Mouse (Mus musculus) forebrain, embryonic 16.5 days (tissue): ENCODE results near the gene 2010109A12Rik. TPM values are rescaled to one million over a fixed set of nuclear protein-coding genes. Genes with fewer than 3 reads are reported as not detected.

Source experiments
- ATAC-seq: fragments of 200-750 bp; cut with Nextera tagmentation; 2 replicates; pipeline ENCODE4 v1.8.0; 2017; ENCODE audit warnings: mild to moderate bottlenecking, moderate library complexity
- H3K27ac ChIP-seq: fragments of 300-500 bp; sonication (generic); 2 replicates; pipeline ENCODE4 v1.5.1; 2014; ENCODE audit warnings: low read length, control low read depth
- H3K27me3 ChIP-seq: fragments of 300-500 bp; sonication (generic); replicated peaks from 2 replicates; pipeline ENCODE4 v1.6.1; 2014; ENCODE audit warnings: low read length; ENCODE audit not compliant: control insufficient read depth, insufficient read depth
- H3K36me3 ChIP-seq: fragments of 300-500 bp; sonication (generic); 2 replicates; pipeline ENCODE4 v1.6.1; 2014; ENCODE audit not compliant: control insufficient read depth, insufficient read depth
- H3K4me1 ChIP-seq: fragments of 300-500 bp; sonication (generic); replicated peaks from 2 replicates; pipeline ENCODE4 v1.6.1; 2014; ENCODE audit warnings: low read length; ENCODE audit not compliant: control insufficient read depth, insufficient read depth
- H3K4me2 ChIP-seq: fragments of 300-500 bp; sonication (generic); 2 replicates; pipeline ENCODE4 v1.6.1; 2014; ENCODE audit warnings: mild to moderate bottlenecking, low read length, control low read depth
- H3K4me3 ChIP-seq: fragments of 300-500 bp; sonication (generic); replicated peaks from 2 replicates; pipeline ENCODE4 v1.5.1; 2014; ENCODE audit warnings: mild to moderate bottlenecking, low read length, control low read depth
- H3K9ac ChIP-seq: fragments of 300-500 bp; sonication (generic); replicated peaks from 2 replicates; pipeline ENCODE4 v1.6.1; 2014; ENCODE audit warnings: low read depth, low read length, control low read depth
- H3K9me3 ChIP-seq: fragments of 300-500 bp; sonication (generic); 2 replicates; pipeline ENCODE4 v1.6.1; 2016; ENCODE audit warnings: low read length; ENCODE audit not compliant: control insufficient read depth
- WGBS: fragments of 180-500 bp; shearing (Covaris S2); extraction: QIAGEN DNeasy Blood & Tissue Kit; methylation state at CpG from one replicate; pipeline ENCODE4 v1.1.7; 2014; 5-methylcytosine and 5-hydroxymethylcytosine counted together
- polyA plus RNA-seq: library from polyadenylated mRNA; unstranded; fragments of >200 nt; fragmentation: Nextera tagmentation; extraction: Ambion mirVana; gene quantifications from 2 replicates; pipeline ENCODE4 v1.2.1, GENCODE M21; 2015

Gene 2010109A12Rik
- polyA plus RNA-seq, 1 experiment from 2014 or later = 1.5 TPM

- no peak overlapping the region for H3K27ac ChIP-seq
- H3K4me3 ChIP-seq = no peak overlapping the region
- no peak for ATAC-seq
- H3K4me2 ChIP-seq = no peak overlapping the region
- no peaks in the 10 kb centered on the region for H3K27me3 ChIP-seq
- H3K4me1 ChIP-seq = no peaks in the 10 kb centered on the region
- H3K9ac ChIP-seq = no peak overlapping the region
- no peaks in the 10 kb centered on the region for H3K9me3 ChIP-seq
- H3K36me3 ChIP-seq = no peaks in the 10 kb centered on the region
- 86% methylated on average over 3 of the region's 3 CpGs for WGBS
Measured at GRCm38 (mm10) chr5:93218375-93218774, 12.1 kb downstream of the 2010109A12Rik start.

- no peak overlapping the region for H3K4me2 ChIP-seq
- no peaks in the 10 kb centered on the region for H3K9me3 ChIP-seq
- no peaks in the 10 kb centered on the region for H3K27me3 ChIP-seq
- H3K36me3 ChIP-seq = no peaks in the 10 kb centered on the region
- no peak overlapping the region for H3K9ac ChIP-seq
- no peak for ATAC-seq
- no peak overlapping the region for H3K27ac ChIP-seq
- no peak overlapping the region for H3K4me3 ChIP-seq
- H3K4me1 ChIP-seq = no peaks in the 10 kb centered on the region
- 58% methylated on average over 3 of the region's 3 CpGs for WGBS
Measured at GRCm38 (mm10) chr5:93221661-93222060, 15.3 kb downstream of the 2010109A12Rik start.

GRCm38 (mm10) chr5:93224549-93224948, 18.2 kb downstream of the 2010109A12Rik start:
- 82% methylated on average over 2 of the region's 2 CpGs for WGBS
- H3K4me3 ChIP-seq = no peak overlapping the region
- ATAC-seq = no peak
- no peaks in the 10 kb centered on the region for H3K36me3 ChIP-seq
- no peaks in the 10 kb centered on the region for H3K27me3 ChIP-seq
- no peaks in the 10 kb centered on the region for H3K4me1 ChIP-seq
- H3K4me2 ChIP-seq = no peak overlapping the region
- no peak overlapping the region for H3K9ac ChIP-seq
- no peak overlapping the region for H3K27ac ChIP-seq
- no peaks in the 10 kb centered on the region for H3K9me3 ChIP-seq

- no peaks in the 10 kb centered on the region for H3K36me3 ChIP-seq
- no peak for ATAC-seq
- H3K27ac ChIP-seq = no peak overlapping the region
- H3K4me1 ChIP-seq = no peaks in the 10 kb centered on the region
- no peaks in the 10 kb centered on the region for H3K27me3 ChIP-seq
- 94% methylated on average over 3 of the region's 3 CpGs for WGBS
- no peak overlapping the region for H3K4me2 ChIP-seq
- H3K9me3 ChIP-seq = no peaks in the 10 kb centered on the region
- no peak overlapping the region for H3K9ac ChIP-seq
- no peak overlapping the region for H3K4me3 ChIP-seq
Measured at GRCm38 (mm10) chr5:93227157-93227556, 20.8 kb downstream of the 2010109A12Rik start.

GRCm38 (mm10) chr5:93229527-93229926, 23.2 kb downstream of the 2010109A12Rik start:
- Histone ChIP-seq H3K27me3 (no peaks in the 10 kb centered on the region), H3K36me3 (no peaks in the 10 kb centered on the region), H3K4me3 (no peak overlapping the region), H3K27ac (no peak overlapping the region), H3K9ac (no peak overlapping the region), H3K9me3 (no peaks in the 10 kb centered on the region), H3K4me2 (no peak overlapping the region), H3K4me1 (peaks cover 2% of the 10 kb centered on the region; the same call in 1 of the 2 replicates)
- ATAC-seq = no peak
- 75% methylated on average over 2 of the region's 2 CpGs for WGBS

- Histone ChIP-seq H3K4me1 (peaks cover 2% of the 10 kb centered on the region), H3K9me3 (no peaks in the 10 kb centered on the region), H3K4me2 (no peak overlapping the region), H3K9ac (no peak overlapping the region), H3K36me3 (no peaks in the 10 kb centered on the region), H3K4me3 (no peak overlapping the region), H3K27me3 (no peaks in the 10 kb centered on the region), H3K27ac (no peak overlapping the region)
- ATAC-seq = no peak
- 73% methylated on average over 3 of the region's 3 CpGs for WGBS
Measured at GRCm38 (mm10) chr5:93231721-93232120, 25.4 kb downstream of the 2010109A12Rik start.

- Histone ChIP-seq H3K27me3 (no peaks in the 10 kb centered on the region), H3K4me1 (peaks cover 2% of the 10 kb centered on the region), H3K4me2 (no peak overlapping the region), H3K4me3 (no peak overlapping the region), H3K36me3 (no peaks in the 10 kb centered on the region), H3K9me3 (no peaks in the 10 kb centered on the region), H3K27ac (no peak overlapping the region), H3K9ac (no peak overlapping the region)
- no peak for ATAC-seq
- WGBS = 86% methylated on average over 2 of the region's 2 CpGs
Measured at GRCm38 (mm10) chr5:93232838-93233237, 26.5 kb downstream of the 2010109A12Rik start.

- H3K4me3 ChIP-seq = no peak overlapping the region
- H3K4me1 ChIP-seq = peaks cover 2% of the 10 kb centered on the region
- no peaks in the 10 kb centered on the region for H3K27me3 ChIP-seq
- H3K4me2 ChIP-seq = no peak overlapping the region
- no peak overlapping the region for H3K27ac ChIP-seq
- ATAC-seq = no peak
- no peaks in the 10 kb centered on the region for H3K36me3 ChIP-seq
- WGBS = 53% methylated on average over 4 of the region's 4 CpGs
- no peaks in the 10 kb centered on the region for H3K9me3 ChIP-seq
- H3K9ac ChIP-seq = no peak overlapping the region
Measured at GRCm38 (mm10) chr5:93234130-93234529, 27.8 kb downstream of the 2010109A12Rik start.

- no peaks in the 10 kb centered on the region for H3K9me3 ChIP-seq
- H3K36me3 ChIP-seq = no peaks in the 10 kb centered on the region
- no peak for ATAC-seq
- H3K27me3 ChIP-seq = no peaks in the 10 kb centered on the region
- H3K4me1 ChIP-seq = peaks cover 2% of the 10 kb centered on the region
- 92% methylated on average over 2 of the region's 2 CpGs for WGBS
- H3K27ac ChIP-seq = no peak overlapping the region
- no peak overlapping the region for H3K4me2 ChIP-seq
- H3K9ac ChIP-seq = no peak overlapping the region
- no peak overlapping the region for H3K4me3 ChIP-seq
Measured at GRCm38 (mm10) chr5:93234605-93235004, 28.3 kb downstream of the 2010109A12Rik start.

- Histone ChIP-seq H3K9ac (no peak overlapping the region), H3K36me3 (no peaks in the 10 kb centered on the region), H3K27me3 (no peaks in the 10 kb centered on the region), H3K4me2 (no peak overlapping the region), H3K9me3 (no peaks in the 10 kb centered on the region), H3K4me1 (peaks cover 2% of the 10 kb centered on the region), H3K4me3 (no peak overlapping the region), H3K27ac (no peak overlapping the region)
- no peak for ATAC-seq
- 37% methylated on average over 3 of the region's 3 CpGs for WGBS
Measured at GRCm38 (mm10) chr5:93235888-93236287, 29.6 kb downstream of the 2010109A12Rik start.
